Mouse (Mus musculus) ES-Bruce4 (cell line): ENCODE data around the gene Map2k5. TPM values are rescaled to one million over a fixed set of nuclear protein-coding genes. Genes with fewer than 3 reads are reported as not detected.

ENCODE experiments used
- H3K27ac ChIP-seq: 2 replicates; pipeline ENCODE4 v1.5.1; 2012; ENCODE audit warnings: low read length, inconsistent platforms; ENCODE audit not compliant: insufficient read depth
- H3K27me3 ChIP-seq: 2 replicates; pipeline ENCODE4 v1.6.1; 2012; ENCODE audit warnings: mild to moderate bottlenecking, low read length, inconsistent platforms; ENCODE audit not compliant: control insufficient read depth, poor library complexity, insufficient read depth, severe bottlenecking
- H3K36me3 ChIP-seq: 2 replicates; pipeline ENCODE4 v1.6.1; 2012; ENCODE audit warnings: inconsistent platforms, mild to moderate bottlenecking, low read length, moderate library complexity; ENCODE audit not compliant: control insufficient read depth, poor library complexity, insufficient read depth, severe bottlenecking
- H3K4me1 ChIP-seq: one replicate; pipeline ENCODE4 v1.8.1; 2011; ENCODE audit warnings: low read length; ENCODE audit not compliant: control insufficient read depth, insufficient read depth
- H3K4me3 ChIP-seq: 2 replicates; pipeline ENCODE4 v1.5.1; 2011; ENCODE audit warnings: low read depth, mild to moderate bottlenecking, low read length
- H3K9ac ChIP-seq: 2 replicates; pipeline ENCODE4 v1.6.1; 2012; ENCODE audit warnings: low read depth, mild to moderate bottlenecking, inconsistent platforms; ENCODE audit not compliant: poor library complexity, severe bottlenecking
- H3K9me3 ChIP-seq: replicated peaks from 2 replicates; pipeline ENCODE4 v1.6.1; 2012; ENCODE audit warnings: mild to moderate bottlenecking, low read length, inconsistent platforms; ENCODE audit not compliant: control insufficient read depth, poor library complexity, insufficient read depth, severe bottlenecking
- CTCF ChIP-seq: IDR thresholded peaks from one replicate; pipeline ENCODE4 v1.8.1; 2011; ENCODE audit warnings: low read depth, low read length
- EP300 ChIP-seq: IDR thresholded peaks from 2 replicates; pipeline ENCODE4 v1.6.1; 2011; ENCODE audit warnings: low read depth, low read length; ENCODE audit not compliant: insufficient read depth
- POLR2A ChIP-seq: IDR thresholded peaks from one replicate; pipeline ENCODE4 v1.8.1; 2011; ENCODE audit warnings: low read length; ENCODE audit not compliant: insufficient read depth
- polyA plus RNA-seq: library from polyadenylated mRNA; stranded (reverse); fragments of >200 nt; gene quantifications from 2 replicates; pipeline ENCODE4 v1.2.4, GENCODE M21; 2011; ENCODE audit warnings: low read depth; ENCODE audit not compliant: missing spikeins, insufficient read depth, insufficient read length

The Map2k5 gene
- polyA plus RNA-seq, 1 experiment = 27.8 TPM

- H3K9me3 ChIP-seq = no peaks in the 10 kb centered on the region
- no peaks in the 10 kb centered on the region for H3K4me1 ChIP-seq
- H3K9ac ChIP-seq = no peak overlapping the region
- no peak for TF ChIP-seq CTCF
- H3K27me3 ChIP-seq = no peaks in the 10 kb centered on the region
- H3K4me3 ChIP-seq = no peak overlapping the region
- H3K27ac ChIP-seq = no peak overlapping the region
- H3K36me3 ChIP-seq = no peaks in the 10 kb centered on the region
Measured at GRCm38 (mm10) chr9:63372541-63372940, 5.2 kb downstream of the Map2k5 start.

- H3K4me1 ChIP-seq = no peaks in the 10 kb centered on the region
- H3K27me3 ChIP-seq = no peaks in the 10 kb centered on the region
- H3K36me3 ChIP-seq = no peaks in the 10 kb centered on the region
- no peaks in the 10 kb centered on the region for H3K9me3 ChIP-seq
- H3K4me3 ChIP-seq = no peak overlapping the region
- no peak overlapping the region for H3K9ac ChIP-seq
- H3K27ac ChIP-seq = no peak overlapping the region
- TF ChIP-seq EP300 = no peak
- no peak for TF ChIP-seq CTCF
- no peak for TF ChIP-seq POLR2A
Measured at GRCm38 (mm10) chr9:63360410-63360809, 17.3 kb downstream of the Map2k5 start.

GRCm38 (mm10) chr9:63359016-63359415 is 18.7 kb downstream of the Map2k5 start:
- TF ChIP-seq CTCF (no peak), POLR2A (no peak), EP300 (no peak)
- H3K4me3 ChIP-seq = no peak overlapping the region
- H3K27me3 ChIP-seq = no peaks in the 10 kb centered on the region
- H3K9me3 ChIP-seq = no peaks in the 10 kb centered on the region
- H3K9ac ChIP-seq = no peak overlapping the region
- H3K4me1 ChIP-seq = no peaks in the 10 kb centered on the region
- H3K27ac ChIP-seq = no peak overlapping the region
- H3K36me3 ChIP-seq = no peaks in the 10 kb centered on the region

GRCm38 (mm10) chr9:63356721-63357120 is 21.0 kb downstream of the Map2k5 start:
- no peak for TF ChIP-seq CTCF
- TF ChIP-seq EP300 = no peak
- TF ChIP-seq POLR2A = no peak

GRCm38 (mm10) chr9:63356278-63356677 is 21.4 kb downstream of the Map2k5 start:
- Histone ChIP-seq H3K27ac (no peak overlapping the region), H3K9ac (no peak overlapping the region), H3K4me3 (no peak overlapping the region), H3K36me3 (no peaks in the 10 kb centered on the region), H3K4me1 (no peaks in the 10 kb centered on the region), H3K9me3 (no peaks in the 10 kb centered on the region), H3K27me3 (no peaks in the 10 kb centered on the region)
- TF ChIP-seq CTCF = no peak
- no peak for TF ChIP-seq POLR2A
- no peak for TF ChIP-seq EP300

More at GRCm38 (mm10) chr9:63356721-63357120, 21.0 kb downstream of the Map2k5 start:
- Histone ChIP-seq H3K9me3 (no peaks in the 10 kb centered on the region), H3K4me3 (no peak overlapping the region), H3K4me1 (no peaks in the 10 kb centered on the region), H3K36me3 (no peaks in the 10 kb centered on the region), H3K27me3 (no peaks in the 10 kb centered on the region), H3K27ac (no peak overlapping the region), H3K9ac (no peak overlapping the region)

- H3K27me3 ChIP-seq = no peaks in the 10 kb centered on the region
- no peak overlapping the region for H3K27ac ChIP-seq
- no peaks in the 10 kb centered on the region for H3K36me3 ChIP-seq
- no peaks in the 10 kb centered on the region for H3K9me3 ChIP-seq
- H3K4me1 ChIP-seq = no peaks in the 10 kb centered on the region
- no peak for TF ChIP-seq POLR2A
- no peak overlapping the region for H3K9ac ChIP-seq
- no peak overlapping the region for H3K4me3 ChIP-seq
Measured at GRCm38 (mm10) chr9:63354168-63354567, 23.5 kb downstream of the Map2k5 start.

- Histone ChIP-seq H3K4me1 (no peaks in the 10 kb centered on the region), H3K36me3 (no peaks in the 10 kb centered on the region), H3K9ac (no peak overlapping the region), H3K9me3 (no peaks in the 10 kb centered on the region), H3K4me3 (no peak overlapping the region), H3K27me3 (no peaks in the 10 kb centered on the region), H3K27ac (no peak overlapping the region)
- TF ChIP-seq CTCF = no peak
- no peak for TF ChIP-seq POLR2A
- no peak for TF ChIP-seq EP300
Measured at GRCm38 (mm10) chr9:63350030-63350429, 27.7 kb downstream of the Map2k5 start.
